Mouse (Mus musculus): ENCODE data around the gene Dpp4. TPM values are rescaled to one million over a fixed set of nuclear protein-coding genes. Genes with fewer than 3 reads are reported as not detected.

Gene Dpp4
- polyA plus RNA-seq, 1 experiment from 2014 or later: 26.5 TPM

- Histone ChIP-seq H3K9ac (ENCODE audit: low read length) (no peak overlapping the region), H3K27ac (replicated peaks in 1 of 2; ENCODE audit: control insufficient read depth in 1 of 2, insufficient read depth in 1 of 2, low read depth in 2 of 2, low read length in 2 of 2) (no peak overlapping the region), H3K27me3 (ENCODE audit: control insufficient read depth, insufficient read depth, low read length) (no peaks in the 10 kb centered on the region), H3K4me2 (ENCODE audit: low read length) (no peak overlapping the region), H3K9me3 (ENCODE audit: control insufficient read depth, low read length) (no peaks in the 10 kb centered on the region), H3K36me3 (ENCODE audit: control insufficient read depth, insufficient read depth, low read length) (no peaks in the 10 kb centered on the region), H3K4me3 (ENCODE audit: control insufficient read depth in 1 of 2, insufficient read depth in 1 of 2, low read depth in 1 of 2, low read length in 2 of 2) (no peak overlapping the region), H3K4me1 (ENCODE audit: control insufficient read depth in 2 of 2, insufficient read depth in 2 of 2, low read length in 2 of 2) (no peaks in the 10 kb centered on the region)
- ATAC-seq (ENCODE audit: insufficient number of reproducible peaks, insufficient read depth, low FRiP score, low read depth): no peak
- WGBS: 81% methylated on average over 5 of the region's 5 CpGs
Measured at GRCm38 (mm10) chr2:62403556-62404135, 8.4 kb downstream of the Dpp4 start.

GRCm38 (mm10) chr2:62401011-62401410 is 11.0 kb downstream of the Dpp4 start:
- Histone ChIP-seq H3K9me3 (ENCODE audit: control insufficient read depth, low read length) (no peaks in the 10 kb centered on the region), H3K27ac (replicated peaks in 1 of 2; ENCODE audit: control insufficient read depth in 1 of 2, insufficient read depth in 1 of 2, low read depth in 2 of 2, low read length in 2 of 2) (no peak overlapping the region), H3K27me3 (ENCODE audit: control insufficient read depth, insufficient read depth, low read length) (no peaks in the 10 kb centered on the region), H3K9ac (ENCODE audit: low read length) (no peak overlapping the region), H3K4me2 (ENCODE audit: low read length) (no peak overlapping the region), H3K4me3 (ENCODE audit: control insufficient read depth in 1 of 2, insufficient read depth in 1 of 2, low read depth in 1 of 2, low read length in 2 of 2) (no peak overlapping the region), H3K36me3 (ENCODE audit: control insufficient read depth, insufficient read depth, low read length) (no peaks in the 10 kb centered on the region), H3K4me1 (ENCODE audit: control insufficient read depth in 2 of 2, insufficient read depth in 2 of 2, low read length in 2 of 2) (no peaks in the 10 kb centered on the region)
- no peak for ATAC-seq (ENCODE audit: insufficient number of reproducible peaks, insufficient read depth, low FRiP score, low read depth)
- 84% methylated on average over 6 of the region's 6 CpGs for WGBS

GRCm38 (mm10) chr2:62399832-62400231 is 12.2 kb downstream of the Dpp4 start:
- Histone ChIP-seq H3K9me3 (ENCODE audit: control insufficient read depth, low read length) (no peaks in the 10 kb centered on the region), H3K9ac (ENCODE audit: low read length) (no peak overlapping the region), H3K4me2 (ENCODE audit: low read length) (no peak overlapping the region), H3K27ac (replicated peaks in 1 of 2; ENCODE audit: control insufficient read depth in 1 of 2, insufficient read depth in 1 of 2, low read depth in 2 of 2, low read length in 2 of 2) (no peak overlapping the region), H3K27me3 (ENCODE audit: control insufficient read depth, insufficient read depth, low read length) (no peaks in the 10 kb centered on the region), H3K4me3 (ENCODE audit: control insufficient read depth in 1 of 2, insufficient read depth in 1 of 2, low read depth in 1 of 2, low read length in 2 of 2) (no peak overlapping the region), H3K36me3 (ENCODE audit: control insufficient read depth, insufficient read depth, low read length) (no peaks in the 10 kb centered on the region), H3K4me1 (ENCODE audit: control insufficient read depth in 2 of 2, insufficient read depth in 2 of 2, low read length in 2 of 2) (no peaks in the 10 kb centered on the region)
- no peak for ATAC-seq (ENCODE audit: insufficient number of reproducible peaks, insufficient read depth, low FRiP score, low read depth)
- WGBS: 84% methylated on average over 2 of the region's 2 CpGs

GRCm38 (mm10) chr2:62399361-62399760 is 12.7 kb downstream of the Dpp4 start:
- Histone ChIP-seq H3K36me3 (ENCODE audit: control insufficient read depth, insufficient read depth, low read length) (no peaks in the 10 kb centered on the region), H3K4me2 (ENCODE audit: low read length) (no peak overlapping the region), H3K9ac (ENCODE audit: low read length) (no peak overlapping the region), H3K4me1 (ENCODE audit: control insufficient read depth in 2 of 2, insufficient read depth in 2 of 2, low read length in 2 of 2) (no peaks in the 10 kb centered on the region), H3K27me3 (ENCODE audit: control insufficient read depth, insufficient read depth, low read length) (no peaks in the 10 kb centered on the region), H3K27ac (replicated peaks in 1 of 2; ENCODE audit: control insufficient read depth in 1 of 2, insufficient read depth in 1 of 2, low read depth in 2 of 2, low read length in 2 of 2) (no peak overlapping the region), H3K4me3 (ENCODE audit: control insufficient read depth in 1 of 2, insufficient read depth in 1 of 2, low read depth in 1 of 2, low read length in 2 of 2) (no peak overlapping the region), H3K9me3 (ENCODE audit: control insufficient read depth, low read length) (no peaks in the 10 kb centered on the region)
- WGBS: 53% methylated on average over 8 of the region's 8 CpGs
- no peak for ATAC-seq (ENCODE audit: insufficient number of reproducible peaks, insufficient read depth, low FRiP score, low read depth)

GRCm38 (mm10) chr2:62398115-62398875 is 13.7 kb downstream of the Dpp4 start:
- Histone ChIP-seq H3K27ac (replicated peaks in 1 of 2; ENCODE audit: control insufficient read depth in 1 of 2, insufficient read depth in 1 of 2, low read depth in 2 of 2, low read length in 2 of 2) (peak overlapping the region in 1 of 2 experiments; percentile 29; a peak in 1 of 4 replicates), H3K4me1 (ENCODE audit: control insufficient read depth in 2 of 2, insufficient read depth in 2 of 2, low read length in 2 of 2) (no peaks in the 10 kb centered on the region), H3K9me3 (ENCODE audit: control insufficient read depth, low read length) (no peaks in the 10 kb centered on the region), H3K4me3 (ENCODE audit: control insufficient read depth in 1 of 2, insufficient read depth in 1 of 2, low read depth in 1 of 2, low read length in 2 of 2) (no peak overlapping the region), H3K27me3 (ENCODE audit: control insufficient read depth, insufficient read depth, low read length) (no peaks in the 10 kb centered on the region), H3K36me3 (ENCODE audit: control insufficient read depth, insufficient read depth, low read length) (no peaks in the 10 kb centered on the region), H3K4me2 (ENCODE audit: low read length) (no peak overlapping the region), H3K9ac (ENCODE audit: low read length) (no peak overlapping the region)
- ATAC-seq (ENCODE audit: insufficient number of reproducible peaks, insufficient read depth, low FRiP score, low read depth): no peak
- 84% methylated on average over 2 of the region's 2 CpGs for WGBS

- H3K27ac ChIP-seq (replicated peaks in 1 of 2; ENCODE audit: control insufficient read depth in 1 of 2, insufficient read depth in 1 of 2, low read depth in 2 of 2, low read length in 2 of 2): no peak overlapping the region
- H3K27me3 ChIP-seq (ENCODE audit: control insufficient read depth, insufficient read depth, low read length): no peaks in the 10 kb centered on the region
- 75% methylated on average over 4 of the region's 4 CpGs for WGBS
- H3K9ac ChIP-seq (ENCODE audit: low read length): no peak overlapping the region
- no peak overlapping the region for H3K4me3 ChIP-seq (ENCODE audit: control insufficient read depth in 1 of 2, insufficient read depth in 1 of 2, low read depth in 1 of 2, low read length in 2 of 2)
- no peak for ATAC-seq (ENCODE audit: insufficient number of reproducible peaks, insufficient read depth, low FRiP score, low read depth)
- H3K9me3 ChIP-seq (ENCODE audit: control insufficient read depth, low read length): no peaks in the 10 kb centered on the region
- H3K4me2 ChIP-seq (ENCODE audit: low read length): no peak overlapping the region
- H3K4me1 ChIP-seq (ENCODE audit: control insufficient read depth in 2 of 2, insufficient read depth in 2 of 2, low read length in 2 of 2): no peaks in the 10 kb centered on the region
- H3K36me3 ChIP-seq (ENCODE audit: control insufficient read depth, insufficient read depth, low read length): no peaks in the 10 kb centered on the region
Measured at GRCm38 (mm10) chr2:62397661-62398060, 14.4 kb downstream of the Dpp4 start.

GRCm38 (mm10) chr2:62396799-62397198 is 15.2 kb downstream of the Dpp4 start:
- ATAC-seq (ENCODE audit: insufficient number of reproducible peaks, insufficient read depth, low FRiP score, low read depth): no peak
- Histone ChIP-seq H3K4me3 (ENCODE audit: control insufficient read depth in 1 of 2, insufficient read depth in 1 of 2, low read depth in 1 of 2, low read length in 2 of 2) (no peak overlapping the region), H3K4me1 (ENCODE audit: control insufficient read depth in 2 of 2, insufficient read depth in 2 of 2, low read length in 2 of 2) (no peaks in the 10 kb centered on the region), H3K27ac (replicated peaks in 1 of 2; ENCODE audit: control insufficient read depth in 1 of 2, insufficient read depth in 1 of 2, low read depth in 2 of 2, low read length in 2 of 2) (no peak overlapping the region), H3K27me3 (ENCODE audit: control insufficient read depth, insufficient read depth, low read length) (no peaks in the 10 kb centered on the region), H3K9ac (ENCODE audit: low read length) (no peak overlapping the region), H3K4me2 (ENCODE audit: low read length) (no peak overlapping the region), H3K9me3 (ENCODE audit: control insufficient read depth, low read length) (no peaks in the 10 kb centered on the region), H3K36me3 (ENCODE audit: control insufficient read depth, insufficient read depth, low read length) (no peaks in the 10 kb centered on the region)
- 59% methylated on average over 1 of the region's 1 CpGs for WGBS

Measured in heart, embryonic 14.5 days (tissue).